Comparison of ENCODE assay signal across 9 mouse cellular contexts in the genomic region with DNA sequence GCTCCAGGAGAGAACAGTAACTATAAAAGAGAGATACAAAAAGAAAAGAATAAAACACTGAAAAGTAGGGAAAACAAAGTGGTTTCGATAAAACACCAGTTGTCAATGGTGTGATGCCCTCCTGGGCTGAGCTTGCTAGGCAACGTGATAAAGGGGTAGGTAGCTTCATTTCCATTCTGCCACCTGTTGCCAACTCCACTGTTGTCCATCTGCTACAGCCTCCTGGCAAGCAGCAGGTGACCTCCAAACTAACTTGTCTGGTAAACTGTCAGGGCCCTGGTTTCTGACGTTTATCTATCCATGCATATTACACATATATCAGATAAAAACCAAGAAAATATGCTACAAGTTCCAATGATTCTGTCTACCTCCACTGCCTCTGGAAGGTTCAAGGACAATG.
"Had no signal": no experiment of that assay in that cellular context is flagged by ENCODE, and none has a peak within 500 bp of the region (broad histone marks: within the 10 kb centered on the region; RNA-seq: fewer than 3 reads in every experiment).

No protein-coding gene starts in this region.

- DNase-seq: kidney, postnatal 10 days; lung, adult 2 months; lung, postnatal 36 days; right cerebral cortex, postnatal 25 days; thymus, postnatal 4 days had no signal

- H3K4me3 ChIP-seq: limb, embryonic 10.5 days; liver, embryonic 15.5 days; midbrain, embryonic 13.5 days had no signal

- ATAC-seq: lung, postnatal 0 days; midbrain, embryonic 13.5 days had no signal

- H3K27ac ChIP-seq: limb, embryonic 10.5 days; liver, embryonic 15.5 days; midbrain, embryonic 13.5 days had no signal
